Mouse (Mus musculus): ENCODE results near the gene Kctd17. TPM values are rescaled to one million over a fixed set of nuclear protein-coding genes. Genes with fewer than 3 reads are reported as not detected.

Kctd17 gene
- polyA plus RNA-seq, 1 experiment: 9.6 TPM

- TF ChIP-seq GATA1 (IDR thresholded peaks at IDR 0.05; ENCODE audit: borderline replicate concordance, low read length): 0 out of 3 replicates have a peak, but pooled peaks have one; percentile 25
- no peak for TF ChIP-seq FLI1 (IDR thresholded peaks at IDR 0.05; ENCODE audit: low read length)
- peaks cover 6% of the 10 kb centered on the region for H3K36me3 ChIP-seq (replicated peaks; ENCODE audit: low read length)
- peak overlapping the region; percentile 79 for H3K4me3 ChIP-seq (replicated peaks)
- H3K9me3 ChIP-seq: no peaks in the 10 kb centered on the region
- peaks cover 19% of the 10 kb centered on the region for H3K27me3 ChIP-seq (replicated peaks)
- peaks cover 68% of the 10 kb centered on the region for H3K4me1 ChIP-seq
These were observed 27.0 kb upstream of the Kctd17 start for GRCm38 (mm10) chr15:78401345-78401744.

- Histone ChIP-seq H3K4me1 (peaks cover 71% of the 10 kb centered on the region), H3K27me3 (replicated peaks) (peaks cover 17% of the 10 kb centered on the region), H3K4me3 (replicated peaks) (peak overlapping the region; percentile 79), H3K36me3 (replicated peaks; ENCODE audit: low read length) (peaks cover 6% of the 10 kb centered on the region), H3K9me3 (no peaks in the 10 kb centered on the region)
- TF ChIP-seq FLI1 (IDR thresholded peaks at IDR 0.05; ENCODE audit: low read length) (no peak), GATA1 (IDR thresholded peaks at IDR 0.05; ENCODE audit: borderline replicate concordance, low read length) (no peak)
These were observed 26.4 kb upstream of the Kctd17 start for GRCm38 (mm10) chr15:78401921-78402320.

GRCm38 (mm10) chr15:78402423-78402822 is 25.9 kb upstream of the Kctd17 start:
- H3K36me3 ChIP-seq (replicated peaks; ENCODE audit: low read length): peaks cover 6% of the 10 kb centered on the region
- peaks cover 13% of the 10 kb centered on the region for H3K27me3 ChIP-seq (replicated peaks)
- peaks cover 72% of the 10 kb centered on the region for H3K4me1 ChIP-seq

GRCm38 (mm10) chr15:78403301-78403741 is 25.0 kb upstream of the Kctd17 start:
- Histone ChIP-seq H3K27me3 (replicated peaks) (peaks cover 7% of the 10 kb centered on the region), H3K4me1 (peaks cover 75% of the 10 kb centered on the region), H3K4me3 (replicated peaks) (peak overlapping the region; percentile 15), H3K36me3 (replicated peaks; ENCODE audit: low read length) (peaks cover 6% of the 10 kb centered on the region), H3K9me3 (no peaks in the 10 kb centered on the region)
- TF ChIP-seq FLI1 (IDR thresholded peaks at IDR 0.05; ENCODE audit: low read length) (no peak), GATA1 (IDR thresholded peaks at IDR 0.05; ENCODE audit: borderline replicate concordance, low read length) (no peak)

More at GRCm38 (mm10) chr15:78402423-78402822, 25.9 kb upstream of the Kctd17 start:
- Histone ChIP-seq H3K4me3 (replicated peaks) (no peak overlapping the region), H3K9me3 (no peaks in the 10 kb centered on the region)
- TF ChIP-seq FLI1 (IDR thresholded peaks at IDR 0.05; ENCODE audit: low read length) (no peak), GATA1 (IDR thresholded peaks at IDR 0.05; ENCODE audit: borderline replicate concordance, low read length) (no peak)

GRCm38 (mm10) chr15:78403896-78404295 is 24.5 kb upstream of the Kctd17 start:
- H3K36me3 ChIP-seq (replicated peaks; ENCODE audit: low read length): peaks cover 6% of the 10 kb centered on the region
- H3K9me3 ChIP-seq: no peaks in the 10 kb centered on the region
- peaks cover 73% of the 10 kb centered on the region for H3K4me1 ChIP-seq
- peak overlapping the region; percentile 34 for H3K4me3 ChIP-seq (replicated peaks)
- TF ChIP-seq GATA1 (IDR thresholded peaks at IDR 0.05; ENCODE audit: borderline replicate concordance, low read length) (no peak), FLI1 (IDR thresholded peaks at IDR 0.05; ENCODE audit: low read length) (no peak)
- peaks cover 4% of the 10 kb centered on the region for H3K27me3 ChIP-seq (replicated peaks)

GRCm38 (mm10) chr15:78405098-78405497 is 23.3 kb upstream of the Kctd17 start:
- Histone ChIP-seq H3K4me3 (replicated peaks) (peak overlapping the region; percentile 96), H3K36me3 (replicated peaks; ENCODE audit: low read length) (peaks cover 5% of the 10 kb centered on the region), H3K9me3 (no peaks in the 10 kb centered on the region), H3K4me1 (peaks cover 73% of the 10 kb centered on the region), H3K27me3 (replicated peaks) (peaks cover 3% of the 10 kb centered on the region)
- TF ChIP-seq FLI1 (IDR thresholded peaks at IDR 0.05; ENCODE audit: low read length) (no peak), GATA1 (IDR thresholded peaks at IDR 0.05; ENCODE audit: borderline replicate concordance, low read length) (no peak)

GRCm38 (mm10) chr15:78405517-78406211 is 22.7 kb upstream of the Kctd17 start, which contains the start of gene Tst:
TSS of gene Tst (minus strand) at chr15:78405907.
- H3K36me3 ChIP-seq (replicated peaks; ENCODE audit: low read length): peaks cover 10% of the 10 kb centered on the region
- peaks cover 5% of the 10 kb centered on the region for H3K27me3 ChIP-seq (replicated peaks)
- TF ChIP-seq FLI1 (IDR thresholded peaks at IDR 0.05; ENCODE audit: low read length) (no peak), GATA1 (IDR thresholded peaks at IDR 0.05; ENCODE audit: borderline replicate concordance, low read length) (no peak)
- no peaks in the 10 kb centered on the region for H3K9me3 ChIP-seq
- H3K4me3 ChIP-seq (replicated peaks): peak within 1 kb of the TSS; percentile 96
- H3K4me1 ChIP-seq: peaks cover 71% of the 10 kb centered on the region

- Histone ChIP-seq H3K4me3 (replicated peaks) (peak within 1 kb of the TSS; percentile 96), H3K27me3 (replicated peaks) (peaks cover 5% of the 10 kb centered on the region), H3K4me1 (peaks cover 71% of the 10 kb centered on the region), H3K9me3 (no peaks in the 10 kb centered on the region), H3K36me3 (replicated peaks; ENCODE audit: low read length) (peaks cover 18% of the 10 kb centered on the region)
- TF ChIP-seq GATA1 (IDR thresholded peaks at IDR 0.05; ENCODE audit: borderline replicate concordance, low read length): no peak
- TF ChIP-seq FLI1 (IDR thresholded peaks at IDR 0.05; ENCODE audit: low read length): no peak
These were observed 21.9 kb upstream of the Kctd17 start, which contains the start of gene Mpst for GRCm38 (mm10) chr15:78406293-78406934. TSS of gene Mpst (plus strand) at chr15:78406416.

GRCm38 (mm10) chr15:78409570-78410052 is 18.8 kb upstream of the Kctd17 start:
- H3K9me3 ChIP-seq: no peaks in the 10 kb centered on the region
- H3K36me3 ChIP-seq (replicated peaks; ENCODE audit: low read length): peaks cover 46% of the 10 kb centered on the region
- H3K4me3 ChIP-seq (replicated peaks): no peak overlapping the region
- TF ChIP-seq FLI1 (IDR thresholded peaks at IDR 0.05; ENCODE audit: low read length): no peak
- TF ChIP-seq GATA1 (IDR thresholded peaks at IDR 0.05; ENCODE audit: borderline replicate concordance, low read length): no peak
- peaks cover 17% of the 10 kb centered on the region for H3K27me3 ChIP-seq (replicated peaks)
- H3K4me1 ChIP-seq: peaks cover 69% of the 10 kb centered on the region

All from megakaryocyte, embryonic 14.5 days (primary cell).